Mouse (Mus musculus) megakaryocyte, embryonic 14.5 days (primary cell): ENCODE results near the gene Slc25a45.

Experiments used
- FLI1 ChIP-seq: IDR thresholded peaks from 2 replicates; pipeline ENCODE4 v1.6.1; 2012; ENCODE audit warnings: low read length, inconsistent platforms, mixed read lengths
- GATA1 ChIP-seq: IDR thresholded peaks from 3 replicates; pipeline ENCODE4 v1.6.1; 2012; ENCODE audit warnings: mixed read lengths, low read length, inconsistent platforms, borderline replicate concordance

GRCm38 (mm10) chr19:5878362-5878722 is 734 bp downstream of the Slc25a45 start:
- TF ChIP-seq GATA1 (no peak), FLI1 (no peak)
